9 mouse cellular contexts compared by ENCODE assay signal in genomic region chr17:84044472-84044936, GRCm38 (mm10).
DNase-seq lines count a peak whose midpoint lies in the region; ATAC-seq and TF ChIP-seq lines count a peak whose summit lies in the region.
"Had no signal": no experiment of that assay in that cellular context is flagged by ENCODE, and none has a peak within 500 bp of the region (broad histone marks: within the 10 kb centered on the region; RNA-seq: fewer than 3 reads in every experiment).

No protein-coding gene starts in this region.

- DNase-seq in kidney, postnatal 4 days: peak; percentile 77 to 84
- no peak for DNase-seq in left cerebral cortex, postnatal 36 days (ENCODE audit: low spot score in 2 of 2)
- DNase-seq in urinary bladder, postnatal 36 days (ENCODE audit: low spot score in 2 of 2): no peak
- DNase-seq in cerebellum, adult 11 months: no peak

- H3K27ac ChIP-seq in heart, embryonic 13.5 days (replicated peaks): peak overlapping the region; percentile 74
- H3K27ac ChIP-seq: liver, embryonic 15.5 days had no signal

- TF ChIP-seq POLR2A in myocyte (IDR thresholded peaks at IDR 0.05; ENCODE audit: insufficient read length, low read depth): no peak

- H3K4me3 ChIP-seq in megakaryocyte, embryonic 14.5 days (replicated peaks): peak overlapping the region; percentile 57
- no peak overlapping the region for H3K4me3 ChIP-seq in heart, embryonic 13.5 days
- H3K4me3 ChIP-seq in myocyte: no peak overlapping the region
- H3K4me3 ChIP-seq: liver, embryonic 15.5 days had no signal

- H3K79me2 ChIP-seq in myocyte (ENCODE audit: control insufficient read depth, insufficient read depth): no peaks in the 10 kb centered on the region

- H3K4me1 ChIP-seq in megakaryocyte, embryonic 14.5 days: peaks cover 25% of the 10 kb centered on the region
- H3K4me1 ChIP-seq in heart, embryonic 13.5 days: peaks cover 28% of the 10 kb centered on the region

- peaks cover 90% of the 10 kb centered on the region for H3K27me3 ChIP-seq in megakaryocyte, embryonic 14.5 days (replicated peaks)
- no peaks in the 10 kb centered on the region for H3K27me3 ChIP-seq in heart, embryonic 13.5 days (replicated peaks)
- H3K27me3 ChIP-seq in myocyte (ENCODE audit: control insufficient read depth, insufficient read depth, insufficient read length): no peaks in the 10 kb centered on the region
- H3K27me3 ChIP-seq: liver, embryonic 15.5 days had no signal

- H3ac ChIP-seq in myocyte (ENCODE audit: control insufficient read depth, insufficient read length): no peak overlapping the region

- intact Hi-C loops in left cerebral cortex, postnatal 36 days (cut with DNase I): no loop called here

- no peak overlapping the region for H3K4me2 ChIP-seq in heart, embryonic 13.5 days
- peak overlapping the region; percentile 31 for H3K4me2 ChIP-seq in myocyte (ENCODE audit: low read depth)
- H3K4me2 ChIP-seq: liver, embryonic 15.5 days had no signal

- no peaks in the 10 kb centered on the region for H3K36me3 ChIP-seq in megakaryocyte, embryonic 14.5 days (replicated peaks; ENCODE audit: low read length)
- no peaks in the 10 kb centered on the region for H3K36me3 ChIP-seq in heart, embryonic 13.5 days
- no peaks in the 10 kb centered on the region for H3K36me3 ChIP-seq in myocyte (ENCODE audit: control insufficient read depth, insufficient read depth)
- H3K36me3 ChIP-seq: liver, embryonic 15.5 days had no signal

- H3K9ac ChIP-seq in heart, embryonic 13.5 days: no peak overlapping the region
- H3K9ac ChIP-seq: liver, embryonic 15.5 days had no signal

- peaks cover 62% of the 10 kb centered on the region for H3K9me3 ChIP-seq in megakaryocyte, embryonic 14.5 days
- peaks cover 15% of the 10 kb centered on the region for H3K9me3 ChIP-seq in heart, embryonic 13.5 days
- H3K9me3 ChIP-seq: liver, embryonic 15.5 days had no signal

- WGBS in heart, embryonic 13.5 days: 17% methylated on average over 5 of the region's 5 CpGs

- no peak for ATAC-seq in megakaryocyte, adult 5-6 weeks (ENCODE audit: poor library complexity, severe bottlenecking)
- 0 out of 2 replicates have a peak, but pooled peaks have one; percentile 20 for ATAC-seq in heart, embryonic 13.5 days (ENCODE audit: extremely low read depth, insufficient number of reproducible peaks, low FRiP score, low TSS enrichment)

TF ChIP-seq in myocyte, 11 proteins besides CTCF, POLR2A, EP300 and RAD21:
- TF ChIP-seq MYOD1 (IDR thresholded peaks at IDR 0.05; ENCODE audit: control insufficient read depth in 1 of 3, insufficient read length in 2 of 3, low read depth in 2 of 3) (peak in 2 of 3 experiments; percentile 5 to 38), SRF (IDR thresholded peaks at IDR 0.05; ENCODE audit: control insufficient read depth, insufficient read length, low read depth) (no peak), CEBPB (IDR thresholded peaks at IDR 0.05; ENCODE audit: insufficient read depth, poor library complexity, severe bottlenecking) (no peak), TCF3 (IDR thresholded peaks at IDR 0.05; ENCODE audit: insufficient read length, low read depth) (peak; percentile 12), POLR2AphosphoS2 (IDR thresholded peaks at IDR 0.05; ENCODE audit: insufficient read length, low read depth) (no peak), REST (IDR thresholded peaks at IDR 0.05; ENCODE audit: insufficient read depth, insufficient read length) (no peak), MYOG (IDR thresholded peaks at IDR 0.05; ENCODE audit: control insufficient read depth in 1 of 3, insufficient read depth in 1 of 3, insufficient read length in 2 of 3, low read depth in 2 of 3) (peak in 1 of 3 experiments; percentile 62), TCF12 (IDR thresholded peaks at IDR 0.05; ENCODE audit: insufficient read depth, poor library complexity, severe bottlenecking) (peak; percentile 53)

Comparison
In these comparisons a context has a peak if more than half of its experiments do, and no peak if none do; other contexts are left out.
1. DNase-seq: peak in kidney, postnatal 4 days (2 of 2); none in left cerebral cortex, postnatal 36 days (0 of 2), urinary bladder, postnatal 36 days (0 of 2) and cerebellum, adult 11 months (single experiment).